Mouse (Mus musculus): ENCODE measurements around the gene Cbr3.
A peak's percentile ranks its signal among the peaks of the same experiment; 100 is the strongest.

DNA sequence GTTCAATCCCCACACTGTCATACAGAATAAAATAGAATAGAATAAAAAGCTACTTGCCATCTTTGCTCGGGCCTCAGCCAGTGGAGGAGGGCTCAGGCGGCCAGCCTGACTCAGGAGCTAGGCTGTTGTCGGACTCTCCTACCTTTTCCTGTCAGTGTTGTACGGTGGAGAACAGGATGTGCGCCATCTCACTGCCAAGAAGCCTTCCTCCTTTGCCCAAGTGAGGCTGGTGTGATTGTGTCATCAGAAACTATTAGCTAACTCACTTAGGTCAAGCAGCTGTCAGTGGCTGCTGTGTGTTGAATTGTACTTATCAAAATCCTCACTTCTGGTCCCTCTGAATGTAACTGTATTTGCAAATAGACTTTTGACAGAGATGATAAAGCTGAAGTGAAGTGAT, 38.8 kb downstream of the Cbr3 start:
- TF ChIP-seq POLR2A (IDR thresholded peaks at IDR 0.05; ENCODE audit: borderline replicate concordance, control insufficient read depth, low read depth, low read length) (peak; percentile 26; the same call in 1 of the 2 replicates), CTCF (IDR thresholded peaks at IDR 0.05; ENCODE audit: control insufficient read depth, insufficient read depth, low read length) (no peak)
